Mouse (Mus musculus): ENCODE data around the gene Scgb2b18.
"Not testable (repeated sequence)": the region's sequence is repeated elsewhere in the genome, so short reads cannot be mapped to it uniquely, and the experiment has no call there.

Gene Scgb2b18

DNA sequence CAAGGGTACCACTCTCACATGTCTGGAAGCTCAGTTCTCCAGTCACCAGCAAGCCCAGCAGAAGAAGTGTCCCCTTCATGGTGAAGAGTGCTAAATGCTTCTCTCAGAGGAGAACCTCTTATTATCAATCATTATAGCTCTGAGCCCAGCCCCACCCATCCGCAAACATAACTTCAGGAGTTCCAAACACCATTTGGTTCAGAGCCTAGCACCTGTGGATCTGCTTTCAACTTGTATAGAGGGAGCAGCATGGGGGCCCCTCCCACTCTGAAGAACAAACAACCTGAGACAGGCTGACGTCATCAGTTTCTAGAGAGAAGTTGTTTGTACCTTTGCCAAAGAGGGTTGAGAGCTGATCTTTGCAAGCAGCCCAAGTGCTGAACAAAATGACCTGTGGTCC, at the start of gene Scgb2b18:
Scgb2b18 (minus strand) TSS at position 101 of the 400 bp plus-strand sequence.
- not testable (repeated sequence) for DNase-seq

DNA sequence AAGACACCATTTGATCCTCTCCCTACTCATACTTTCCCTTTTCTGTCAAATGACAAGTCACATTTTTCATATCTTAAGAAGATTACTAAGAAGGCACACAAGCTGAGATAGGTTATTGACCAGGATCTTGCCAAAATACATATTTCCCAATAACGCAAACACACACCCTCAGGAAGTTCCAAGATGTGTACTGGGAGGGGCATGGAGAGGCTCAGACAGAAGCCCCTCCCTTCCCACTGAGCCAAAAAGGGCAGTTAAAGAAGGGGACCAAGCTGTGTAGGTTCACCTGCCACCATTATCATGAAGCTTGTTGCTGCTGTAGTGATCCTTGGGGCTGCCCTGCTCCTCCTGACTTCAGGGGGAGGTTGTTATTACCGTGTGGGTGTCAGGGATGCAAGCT, 11.6 kb upstream of the Scgb2b18 start, which contains the start of gene Scgb1b18:
Scgb1b18 (plus strand) TSS at position 301 of the 400 bp plus-strand sequence.
- DNase-seq: not testable (repeated sequence)
